Mouse (Mus musculus): Measurements from ENCODE around the gene Bbox1. TPM values are rescaled to one million over a fixed set of nuclear protein-coding genes. Genes with fewer than 3 reads are reported as not detected.

Gene Bbox1
- not detected in 2 replicates for polyA plus RNA-seq (2012; ENCODE audit: insufficient read depth, insufficient read length, missing spikeins)

DNA sequence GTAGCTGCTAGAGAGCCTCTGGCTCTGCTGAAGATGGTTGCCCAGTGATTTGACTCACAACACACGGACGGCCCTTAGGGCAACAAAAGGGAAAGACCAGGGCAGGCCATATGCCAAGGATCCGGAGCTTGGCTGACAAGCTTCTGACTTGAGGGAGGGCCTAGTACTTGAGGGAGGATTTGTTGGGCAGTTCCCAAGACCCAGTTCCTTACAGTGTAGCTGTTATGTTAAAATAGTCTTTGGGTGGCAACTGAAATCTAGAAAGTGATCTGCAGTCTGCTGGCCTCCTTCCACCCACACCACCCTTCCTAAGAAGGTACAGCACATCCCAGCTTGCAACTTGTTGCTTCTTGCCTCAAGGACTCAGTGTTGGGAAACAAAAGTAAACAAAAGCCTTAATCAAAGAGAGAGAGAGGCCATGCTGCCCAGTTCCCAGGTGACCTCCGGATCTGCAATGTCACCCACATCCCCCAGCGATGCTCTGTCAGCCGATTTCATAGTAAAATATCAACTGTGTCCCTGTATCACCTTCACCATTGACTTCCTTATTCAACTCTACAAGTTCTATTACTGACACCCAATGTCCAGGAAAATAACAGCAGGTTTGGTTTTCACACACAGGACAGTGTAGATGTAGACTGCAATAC lies at the start of gene Bbox1:
Gene Bbox1 (minus strand): TSS at position 52 of the 647 bp plus-strand sequence.
- H3K27ac ChIP-seq (replicated peaks; ENCODE audit: low read depth, low read length), result no peak within 1 kb of the TSS
- no peaks in the 10 kb centered on the region for H3K4me1 ChIP-seq (ENCODE audit: control insufficient read depth, insufficient read depth, insufficient read length, low read length)
- no peak within 1 kb of the TSS for H3K4me3 ChIP-seq (ENCODE audit: insufficient read depth, low read depth, low read length)

DNA sequence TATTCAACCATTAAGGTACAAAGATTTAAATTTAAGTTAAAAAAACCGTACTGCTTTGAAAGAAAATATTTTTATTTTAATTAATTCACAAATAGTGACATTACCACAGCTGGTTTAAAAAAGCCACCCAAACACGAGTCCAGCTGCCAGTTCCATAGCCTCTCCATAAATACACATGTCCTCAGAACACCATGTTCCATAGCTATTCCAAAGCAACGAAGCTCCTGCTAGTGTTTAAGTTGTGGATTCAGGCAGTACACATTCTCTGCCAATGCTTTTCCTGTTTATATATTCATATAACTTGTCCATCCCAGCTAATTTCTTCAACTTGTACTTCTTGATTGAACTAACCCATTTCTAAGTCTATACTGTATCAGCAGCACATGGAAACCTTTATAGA lies 49.5 kb upstream of the Bbox1 start:
- peaks cover 4% of the 10 kb centered on the region; the same call in 1 of the 2 replicates for H3K4me1 ChIP-seq (ENCODE audit: control insufficient read depth, insufficient read depth, insufficient read length, low read length)
- no peak overlapping the region for H3K27ac ChIP-seq (replicated peaks; ENCODE audit: low read depth, low read length)
- H3K4me3 ChIP-seq (ENCODE audit: insufficient read depth, low read depth, low read length), result no peak overlapping the region

GRCm38 (mm10) chr2:110362432-110363283 lies 48.3 kb upstream of the Bbox1 start, which contains the start of gene Fibin:
Gene Fibin (minus strand): TSS chr2:110363183.
- peak within 1 kb of the TSS; percentile 84 for H3K27ac ChIP-seq (replicated peaks; ENCODE audit: low read depth, low read length)
- H3K4me1 ChIP-seq (ENCODE audit: control insufficient read depth, insufficient read depth, insufficient read length, low read length), result peaks cover 4% of the 10 kb centered on the region; the same call in 1 of the 2 replicates
- H3K4me3 ChIP-seq (ENCODE audit: insufficient read depth, low read depth, low read length), result peak within 1 kb of the TSS; percentile 76

- Histone ChIP-seq H3K4me3 (ENCODE audit: insufficient read depth, low read depth, low read length) (no peak overlapping the region), H3K27ac (replicated peaks; ENCODE audit: low read depth, low read length) (no peak overlapping the region), H3K4me1 (ENCODE audit: control insufficient read depth, insufficient read depth, insufficient read length, low read length) (peaks cover 3% of the 10 kb centered on the region; the same call in 1 of the 2 replicates)
Measured at GRCm38 (mm10) chr2:110353302-110353970, 39.1 kb upstream of the Bbox1 start.

- Histone ChIP-seq H3K4me1 (ENCODE audit: control insufficient read depth, insufficient read depth, insufficient read length, low read length) (peaks cover 3% of the 10 kb centered on the region; the same call in 1 of the 2 replicates), H3K4me3 (ENCODE audit: insufficient read depth, low read depth, low read length) (no peak overlapping the region), H3K27ac (replicated peaks; ENCODE audit: low read depth, low read length) (no peak overlapping the region)
Measured at GRCm38 (mm10) chr2:110351843-110352251, 37.5 kb upstream of the Bbox1 start.

DNA sequence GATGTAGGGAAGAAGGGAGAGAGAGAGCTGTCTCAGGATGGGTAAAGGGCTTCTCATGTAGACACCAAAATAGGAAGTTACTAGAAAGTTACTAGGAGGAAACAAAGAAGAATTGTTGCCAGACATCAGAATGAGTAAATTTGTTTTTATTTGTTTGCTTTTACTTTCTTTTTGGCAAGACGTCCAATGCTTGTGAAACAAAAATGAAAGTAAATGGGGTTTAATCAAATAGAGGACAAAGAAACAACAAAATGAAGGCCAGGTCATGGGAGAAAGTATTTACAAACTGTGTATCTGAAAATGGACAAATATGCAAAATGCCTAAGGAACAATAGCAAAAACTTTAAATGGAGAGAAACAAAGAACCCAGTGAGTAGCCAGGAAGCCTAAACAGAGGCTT lies 37.0 kb upstream of the Bbox1 start:
- no peak overlapping the region for H3K4me3 ChIP-seq (ENCODE audit: insufficient read depth, low read depth, low read length)
- peaks cover 3% of the 10 kb centered on the region; the same call in 1 of the 2 replicates for H3K4me1 ChIP-seq (ENCODE audit: control insufficient read depth, insufficient read depth, insufficient read length, low read length)

GRCm38 (mm10) chr2:110328953-110329352 lies 14.6 kb upstream of the Bbox1 start:
- Histone ChIP-seq H3K4me3 (ENCODE audit: insufficient read depth, low read depth, low read length) (no peak overlapping the region), H3K4me1 (ENCODE audit: control insufficient read depth, insufficient read depth, insufficient read length, low read length) (no peaks in the 10 kb centered on the region), H3K27ac (replicated peaks; ENCODE audit: low read depth, low read length) (no peak overlapping the region)

More for the DNA sequence above, 37.0 kb upstream of the Bbox1 start:
- H3K27ac ChIP-seq (replicated peaks; ENCODE audit: low read depth, low read length), result no peak overlapping the region

GRCm38 (mm10) chr2:110319949-110320348 lies 5.6 kb upstream of the Bbox1 start:
- Histone ChIP-seq H3K4me1 (ENCODE audit: control insufficient read depth, insufficient read depth, insufficient read length, low read length) (no peaks in the 10 kb centered on the region), H3K27ac (replicated peaks; ENCODE audit: low read depth, low read length) (no peak overlapping the region), H3K4me3 (ENCODE audit: insufficient read depth, low read depth, low read length) (no peak overlapping the region)

DNA sequence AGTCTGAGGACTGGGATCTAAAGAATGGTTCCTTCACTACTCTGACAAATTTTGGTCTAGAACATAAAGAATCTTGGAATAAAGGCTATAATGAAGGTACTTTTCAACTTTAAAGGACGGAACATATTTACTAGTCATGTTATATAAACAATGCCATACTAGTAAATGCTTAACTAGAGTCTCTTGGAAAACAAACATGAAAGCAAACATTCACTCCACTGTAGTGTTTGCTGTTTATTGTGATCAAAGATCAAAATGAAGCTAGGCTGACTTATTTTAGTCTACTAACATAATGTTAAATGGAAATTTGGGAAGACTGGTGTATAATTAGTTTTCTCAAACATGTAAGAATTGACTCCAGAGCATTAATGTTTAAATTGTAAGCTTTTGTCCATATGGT lies 4.9 kb upstream of the Bbox1 start:
- Histone ChIP-seq H3K4me1 (ENCODE audit: control insufficient read depth, insufficient read depth, insufficient read length, low read length) (no peaks in the 10 kb centered on the region), H3K4me3 (ENCODE audit: insufficient read depth, low read depth, low read length) (no peak overlapping the region), H3K27ac (replicated peaks; ENCODE audit: low read depth, low read length) (no peak overlapping the region)

- Histone ChIP-seq H3K4me3 (ENCODE audit: insufficient read depth, low read depth, low read length) (no peak overlapping the region), H3K4me1 (ENCODE audit: control insufficient read depth, insufficient read depth, insufficient read length, low read length) (no peaks in the 10 kb centered on the region), H3K27ac (replicated peaks; ENCODE audit: low read depth, low read length) (no peak overlapping the region)
Measured at GRCm38 (mm10) chr2:110318719-110319118, 4.4 kb upstream of the Bbox1 start.

- no peaks in the 10 kb centered on the region for H3K4me1 ChIP-seq (ENCODE audit: control insufficient read depth, insufficient read depth, insufficient read length, low read length)
- H3K27ac ChIP-seq (replicated peaks; ENCODE audit: low read depth, low read length), result no peak overlapping the region
Measured at GRCm38 (mm10) chr2:110316116-110316883, 1.9 kb upstream of the Bbox1 start.

GRCm38 (mm10) chr2:110314074-110314473 lies 286 bp downstream of the Bbox1 start:
- Histone ChIP-seq H3K4me3 (ENCODE audit: insufficient read depth, low read depth, low read length) (no peak overlapping the region), H3K27ac (replicated peaks; ENCODE audit: low read depth, low read length) (no peak overlapping the region)

More at GRCm38 (mm10) chr2:110316116-110316883, 1.9 kb upstream of the Bbox1 start:
- no peak overlapping the region for H3K4me3 ChIP-seq (ENCODE audit: insufficient read depth, low read depth, low read length)

GRCm38 (mm10) chr2:110313305-110313824 lies 995 bp downstream of the Bbox1 start:
- no peak overlapping the region for H3K27ac ChIP-seq (replicated peaks; ENCODE audit: low read depth, low read length)
- no peaks in the 10 kb centered on the region for H3K4me1 ChIP-seq (ENCODE audit: control insufficient read depth, insufficient read depth, insufficient read length, low read length)
- no peak overlapping the region for H3K4me3 ChIP-seq (ENCODE audit: insufficient read depth, low read depth, low read length)

More at GRCm38 (mm10) chr2:110314074-110314473, 286 bp downstream of the Bbox1 start:
- H3K4me1 ChIP-seq (ENCODE audit: control insufficient read depth, insufficient read depth, insufficient read length, low read length), result no peaks in the 10 kb centered on the region

All from brown adipose tissue, adult 24 weeks (tissue).